Mouse (Mus musculus) 3134 (cell line): ENCODE results near the gene Dffb.
"Not testable (repeated sequence)": the region's sequence is repeated elsewhere in the genome, so short reads cannot be mapped to it uniquely, and the experiment has no call there.

Experiments used
- DNase-seq: peaks from one replicate; pipeline ENCODE4 v3.0.0-alpha.2; 2011; ENCODE audit warnings: low spot score; ENCODE audit not compliant: insufficient read length; ENCODE audit errors: extremely low read depth

Gene Dffb

DNA sequence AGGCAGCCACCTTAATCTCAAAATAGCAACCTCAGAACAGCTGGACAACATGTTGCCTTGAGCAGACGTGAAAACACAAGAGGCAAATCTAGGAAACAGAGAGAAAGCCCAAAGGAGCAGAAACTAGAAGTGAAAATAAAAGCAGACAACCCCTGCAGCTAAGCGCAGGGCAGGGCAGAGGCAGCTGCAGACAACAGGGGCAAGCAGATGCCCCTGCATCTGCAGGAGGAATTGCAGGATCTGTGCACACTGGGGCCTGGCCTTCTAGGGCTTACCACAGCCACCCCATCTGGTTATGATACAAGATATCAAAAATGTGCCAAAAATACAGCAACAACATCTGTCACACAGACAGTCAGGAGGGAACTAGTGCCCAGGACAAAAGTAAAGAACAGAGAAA lies 7.4 kb downstream of the Dffb start:
- no peak for DNase-seq

DNA sequence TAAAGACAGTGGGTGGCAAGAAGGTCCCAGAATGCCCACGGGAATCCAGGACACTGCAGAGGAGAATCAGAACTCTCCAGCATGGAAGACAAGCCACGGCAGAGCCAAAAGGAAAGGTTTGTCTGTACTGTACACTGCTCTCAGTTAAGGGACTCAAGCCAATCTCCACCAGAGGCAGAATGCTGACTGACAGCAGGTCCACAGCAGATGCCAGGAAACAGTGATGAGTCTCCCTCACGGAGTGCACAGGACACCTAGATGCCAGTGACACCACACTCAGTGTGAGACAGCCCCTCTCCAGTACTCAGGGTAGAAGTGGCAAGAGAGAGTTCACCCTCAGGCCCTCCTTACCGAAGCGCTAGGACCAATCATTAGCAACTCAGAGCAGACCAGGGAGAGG lies 8.3 kb downstream of the Dffb start:
- no peak for DNase-seq

DNA sequence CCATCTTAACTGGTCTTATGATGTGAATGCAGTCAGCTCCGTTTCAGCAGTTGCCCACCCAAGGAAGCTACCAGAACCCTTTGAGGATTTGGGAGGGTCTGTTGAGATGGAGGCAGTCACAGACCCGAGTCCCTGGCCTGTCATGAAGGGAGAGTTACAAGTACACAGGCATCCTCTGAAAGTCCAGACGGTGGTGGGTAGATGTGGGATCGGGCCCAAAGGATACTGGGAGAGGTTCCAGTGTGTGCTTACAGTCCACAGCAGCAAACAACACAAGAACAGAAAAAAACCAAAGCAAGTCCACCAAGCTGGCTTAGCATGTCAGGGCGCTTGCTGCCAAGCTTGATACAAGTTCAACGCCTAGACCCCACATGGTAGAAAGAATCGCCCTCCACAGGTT lies 12.3 kb downstream of the Dffb start:
- DNase-seq, result no peak

DNA sequence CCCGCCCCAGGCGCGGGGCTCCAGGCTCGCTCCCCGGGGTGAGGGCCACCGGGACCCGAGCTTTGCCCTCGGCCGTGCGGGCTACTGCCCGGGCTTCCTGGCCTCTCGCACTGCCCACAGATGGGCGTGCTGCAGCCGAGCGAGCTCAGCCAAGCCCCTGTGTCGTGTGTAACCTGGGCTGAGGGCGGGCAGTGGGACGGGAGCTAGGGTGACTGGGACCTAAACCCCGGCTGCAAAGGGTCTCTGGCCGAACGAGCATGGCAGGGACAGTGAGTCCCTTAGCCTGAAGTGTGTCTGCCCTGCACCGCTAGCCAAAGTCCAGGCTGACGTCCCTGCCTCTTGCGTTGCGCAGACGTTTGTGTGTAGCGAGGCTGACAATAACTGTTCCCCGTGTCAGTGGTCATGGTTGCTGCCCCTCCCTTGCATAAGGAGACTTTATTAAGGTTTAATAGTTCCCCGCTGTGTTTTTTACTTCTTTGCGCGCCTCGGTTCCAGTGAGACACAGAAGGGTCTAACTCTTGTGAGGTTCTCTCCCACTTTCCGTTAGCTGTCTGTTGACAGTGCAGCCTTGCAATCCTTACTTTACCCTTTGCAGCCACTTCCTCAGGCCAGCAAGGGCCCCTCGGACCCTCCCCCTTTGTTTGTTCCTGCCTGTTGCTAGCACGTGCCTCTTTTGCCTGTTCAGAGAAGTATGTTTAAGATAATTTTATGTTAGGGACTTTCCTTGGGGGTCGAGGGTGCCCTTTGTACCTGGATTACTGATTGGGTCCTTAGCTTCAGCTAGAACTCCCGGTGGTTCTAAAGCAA lies 17.3 kb downstream of the Dffb start:
- DNase-seq, result peak; percentile 67

DNA sequence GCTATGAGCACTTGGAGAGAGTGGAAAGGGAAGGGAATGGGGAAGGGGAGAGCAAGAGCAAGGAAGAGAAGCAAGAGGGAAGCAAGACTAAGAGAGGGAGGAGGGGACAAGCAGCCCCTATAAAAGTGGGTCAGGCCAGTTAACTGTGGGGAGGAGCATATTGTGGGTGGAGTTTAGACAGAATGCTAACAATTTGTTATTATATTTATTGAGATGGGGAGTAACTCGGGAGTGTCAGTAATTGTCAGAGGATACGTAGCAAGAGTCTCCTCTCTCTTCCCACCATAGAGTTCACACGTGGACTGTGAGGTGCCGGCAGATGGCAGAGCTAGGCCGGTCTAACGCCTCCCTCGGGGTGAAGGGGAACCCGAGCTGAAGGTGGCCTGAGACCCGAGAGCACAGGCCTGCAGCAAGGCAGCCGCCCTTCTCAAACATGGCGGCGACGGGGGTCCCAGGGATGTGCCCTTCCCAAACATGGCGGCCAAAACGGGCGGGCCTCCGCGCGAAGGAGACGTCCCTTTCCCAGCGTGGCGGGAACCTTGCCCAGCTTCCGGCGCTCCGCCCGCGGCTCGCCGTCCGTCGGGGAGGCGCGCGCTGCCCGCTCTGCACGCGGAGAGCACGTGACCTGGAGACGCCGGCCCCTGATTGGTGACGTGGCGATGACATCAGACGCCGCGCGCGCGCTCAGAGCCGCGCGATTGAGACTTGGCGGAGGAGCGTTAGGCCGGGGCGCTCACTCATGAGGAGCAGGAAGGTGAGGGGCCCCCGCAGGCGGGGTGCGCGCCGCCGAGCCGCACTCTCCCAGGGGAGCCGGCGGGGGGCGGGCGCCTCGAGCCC lies 18.1 kb downstream of the Dffb start, which contains the start of gene A430005L14Rik:
TSS of gene A430005L14Rik (plus strand) at position 669 of the 837 bp plus-strand sequence.
- DNase-seq, result peak; percentile 95

DNA sequence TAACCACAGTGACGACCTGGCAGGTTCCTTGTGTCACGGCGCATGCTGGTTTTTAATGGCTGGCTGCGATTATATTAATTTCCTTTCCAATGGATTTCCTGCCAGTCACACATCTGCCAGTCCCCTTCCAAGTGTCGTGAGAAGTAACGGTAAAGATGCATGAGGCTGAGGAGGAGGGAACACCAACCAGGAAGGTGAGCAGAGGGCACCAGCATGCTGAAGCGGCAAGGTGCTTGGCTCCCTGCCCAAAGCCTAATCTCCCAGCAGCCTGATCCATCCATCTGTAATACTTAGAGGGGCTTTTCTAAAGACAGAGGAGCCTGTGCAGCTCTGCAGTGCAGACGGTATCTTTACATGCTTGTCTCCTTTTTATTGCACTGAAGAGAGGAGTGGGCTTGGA lies 19.3 kb downstream of the Dffb start:
- DNase-seq, result no peak

DNA sequence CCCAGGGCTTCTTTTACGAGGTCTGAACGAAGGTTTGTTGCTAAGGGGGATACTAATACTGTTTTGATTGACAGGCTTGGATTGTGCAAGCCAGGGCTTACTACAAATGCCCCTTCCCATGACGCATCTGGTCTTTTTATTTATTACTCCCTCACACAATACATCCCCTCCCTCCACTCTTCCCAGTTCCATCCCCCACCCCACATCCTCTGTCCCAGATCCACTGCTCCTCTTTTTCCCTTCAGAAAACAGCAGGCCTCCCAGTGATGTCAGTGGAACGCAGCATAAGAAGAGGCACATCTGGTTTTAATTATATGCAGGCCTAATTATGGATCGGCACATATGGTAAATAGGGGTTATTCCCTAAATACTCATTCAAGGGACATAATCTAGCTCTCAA lies 23.2 kb downstream of the Dffb start:
- no peak for DNase-seq

DNA sequence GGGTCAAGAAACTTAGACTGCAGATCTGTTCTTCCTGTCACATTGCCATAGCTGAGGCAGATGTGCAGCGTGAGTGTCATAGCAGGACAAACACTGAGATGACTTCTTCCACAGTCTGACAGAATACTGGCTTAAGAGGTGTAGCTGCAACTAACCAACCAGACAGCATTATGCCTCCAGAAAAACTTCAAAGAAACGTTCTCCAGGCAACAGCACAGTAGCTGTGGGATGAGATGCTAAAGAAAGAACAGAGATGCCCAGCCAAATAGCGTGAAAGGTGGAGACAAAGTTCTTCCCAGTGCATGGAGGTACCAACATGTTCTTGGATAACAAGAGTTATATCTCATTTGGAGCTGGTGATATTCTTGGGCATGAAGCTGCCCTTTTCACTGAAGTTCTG lies 23.8 kb downstream of the Dffb start:
- DNase-seq, result no peak

DNA sequence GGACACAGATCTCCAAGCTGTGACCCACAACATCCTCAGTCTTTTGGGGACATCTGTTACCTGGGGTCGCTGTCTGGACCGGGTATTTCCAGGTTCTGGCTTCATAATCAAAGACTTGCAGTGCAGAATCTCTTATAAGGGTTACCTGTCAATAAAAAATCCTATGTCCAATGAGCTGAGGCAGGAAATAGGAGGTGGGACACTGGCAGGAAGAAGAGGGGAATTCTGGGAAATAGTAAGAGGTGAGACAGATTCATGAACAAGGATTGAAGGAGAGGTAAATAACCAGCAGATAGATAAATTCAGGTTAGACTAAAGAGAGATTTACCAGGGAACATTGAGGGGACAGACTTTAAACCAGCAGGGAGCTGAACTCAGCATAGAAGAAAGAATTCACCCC lies 24.6 kb downstream of the Dffb start:
- DNase-seq, result peak; percentile 43

DNA sequence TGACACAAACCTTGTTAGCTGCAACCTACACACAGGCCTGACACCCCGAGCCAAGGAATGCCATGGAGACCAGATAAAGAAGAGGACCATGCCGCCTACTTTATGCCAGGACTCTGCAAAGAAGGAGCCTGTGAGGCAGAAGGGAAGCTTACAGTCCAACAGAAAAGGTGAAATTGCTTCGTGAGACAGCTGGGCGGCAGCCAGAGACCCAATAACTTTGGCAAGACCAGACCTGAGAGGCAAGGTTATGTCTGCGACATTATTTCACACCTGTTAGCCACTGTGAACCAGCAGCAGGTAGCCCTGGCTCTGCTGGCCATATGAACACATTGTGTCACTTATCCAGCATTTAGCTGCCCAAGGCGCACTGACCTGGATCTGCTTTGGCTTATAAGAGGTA lies 29.2 kb downstream of the Dffb start:
- DNase-seq, result no peak

DNA sequence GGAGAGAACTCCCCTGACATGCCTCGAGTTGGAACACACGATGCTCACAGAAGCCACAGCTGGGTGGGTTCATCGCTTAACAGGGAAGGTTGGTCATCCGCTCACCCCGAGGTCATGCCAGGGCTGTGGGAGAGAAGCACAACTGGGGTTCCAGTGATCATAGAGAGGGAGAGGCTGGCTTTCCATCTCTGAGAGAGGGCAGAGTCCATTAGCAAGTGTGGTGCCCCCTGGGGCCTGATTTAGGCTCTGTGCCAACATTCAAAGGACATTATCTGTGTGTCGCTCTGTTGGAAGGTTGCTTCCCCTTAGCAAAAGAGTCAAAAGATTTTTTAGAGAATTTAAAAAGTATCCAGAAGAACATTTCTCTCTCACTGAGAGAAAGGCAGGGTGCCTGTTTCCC lies 30.7 kb downstream of the Dffb start:
- no peak for DNase-seq

DNA sequence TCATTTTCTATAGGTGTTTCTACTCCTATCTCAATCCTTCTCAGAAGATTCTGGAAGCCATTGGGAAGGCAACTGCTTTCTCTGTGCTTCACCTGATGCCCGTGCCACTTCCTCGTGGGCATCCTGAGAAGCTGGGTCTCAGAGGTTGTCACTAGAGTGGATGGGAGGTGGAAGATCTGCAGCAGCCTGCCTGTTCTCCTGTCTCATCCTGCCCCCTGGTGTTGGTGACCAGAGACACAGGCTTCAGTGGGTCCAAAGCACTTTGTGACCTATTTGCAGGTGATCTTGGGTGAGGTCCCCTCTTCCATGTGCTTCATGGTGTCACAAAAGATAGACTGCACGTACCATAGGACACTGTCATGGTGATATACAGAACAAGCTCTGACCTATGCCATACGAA lies 31.7 kb downstream of the Dffb start:
- DNase-seq, result no peak

DNA sequence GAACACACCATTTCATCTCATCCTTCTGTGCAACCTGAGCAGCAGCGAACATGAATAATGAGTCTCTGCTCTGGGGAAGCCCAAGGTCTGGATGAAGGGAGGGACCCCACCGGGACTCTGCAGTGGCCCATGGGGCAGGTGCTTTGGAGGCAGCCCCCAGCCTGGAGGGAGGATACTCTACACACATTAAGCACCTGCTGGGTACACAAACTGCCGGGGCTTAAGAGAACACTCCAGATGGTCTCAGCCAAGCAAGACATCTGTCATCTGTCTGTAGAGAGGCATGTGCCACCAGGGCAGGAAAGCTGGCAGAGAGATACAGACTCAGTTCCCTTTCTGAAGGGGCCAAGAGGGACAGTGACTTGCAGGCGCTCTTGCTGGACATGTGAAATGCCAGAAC lies 45.0 kb downstream of the Dffb start:
- DNase-seq, result no peak

DNA sequence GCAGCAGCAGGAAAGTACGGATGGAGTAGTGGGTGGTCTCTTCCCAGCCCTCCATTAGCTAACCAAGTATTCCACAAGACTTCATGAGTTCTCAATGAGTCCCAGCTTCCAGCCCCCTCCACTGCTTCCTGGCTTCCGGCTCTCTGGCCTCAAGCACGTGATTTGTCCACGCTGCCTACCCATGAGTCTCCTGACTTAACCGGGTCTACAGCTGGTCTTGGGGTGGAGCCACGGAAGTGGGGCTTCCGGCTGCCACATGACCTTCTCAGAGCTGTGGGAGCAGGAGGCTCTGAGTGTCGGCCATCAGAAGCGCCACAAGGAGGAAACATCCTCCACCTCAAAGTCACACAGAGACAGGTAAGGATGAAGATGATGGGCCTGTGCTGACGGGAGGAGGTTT lies 45.5 kb downstream of the Dffb start:
- peak; percentile 10 for DNase-seq

DNA sequence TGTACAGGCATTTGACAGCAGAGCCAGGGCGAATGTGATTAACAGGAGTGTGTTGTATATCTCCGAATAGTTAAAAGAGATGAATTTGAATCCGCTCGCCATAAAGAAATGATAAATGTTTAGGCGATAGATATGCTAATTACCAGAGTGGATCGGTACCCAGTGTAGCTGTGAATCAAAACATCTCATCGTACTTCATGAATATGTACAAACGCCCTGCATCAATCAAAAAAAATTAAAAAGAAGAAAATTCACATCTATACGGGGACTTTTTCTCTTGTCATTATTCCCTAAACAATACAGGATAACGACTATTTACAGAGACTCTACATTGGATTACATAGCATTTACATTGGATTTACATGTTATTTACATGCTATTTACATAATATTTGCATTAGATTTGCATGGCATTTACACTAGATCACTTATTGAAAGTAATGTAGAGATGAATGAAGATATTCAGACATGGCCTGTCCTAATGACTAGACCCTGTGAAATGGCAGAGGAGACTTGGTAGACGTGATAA lies 46.1 kb downstream of the Dffb start:
- no peak for DNase-seq

DNA sequence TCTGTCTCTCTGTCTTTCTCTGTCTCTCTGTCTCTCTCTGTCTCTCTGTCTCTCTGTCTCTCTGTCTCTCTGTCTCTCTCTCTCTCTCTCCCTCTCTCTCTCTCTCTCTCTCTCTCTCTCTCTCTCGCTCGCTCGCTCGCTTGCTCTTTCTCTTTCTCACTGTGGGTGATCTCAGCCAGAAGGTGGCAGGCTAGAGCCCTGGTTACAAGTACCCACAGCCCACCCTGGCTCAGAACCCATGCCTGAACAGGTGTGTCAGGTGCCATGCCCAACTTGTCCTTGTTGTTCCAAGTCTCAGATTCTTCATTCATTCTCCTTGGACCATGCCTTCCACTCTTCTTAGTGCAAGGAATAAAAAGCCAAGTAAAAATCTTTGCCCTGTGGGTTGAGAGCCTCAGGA lies 52.8 kb downstream of the Dffb start:
- not testable (repeated sequence) for DNase-seq

DNA sequence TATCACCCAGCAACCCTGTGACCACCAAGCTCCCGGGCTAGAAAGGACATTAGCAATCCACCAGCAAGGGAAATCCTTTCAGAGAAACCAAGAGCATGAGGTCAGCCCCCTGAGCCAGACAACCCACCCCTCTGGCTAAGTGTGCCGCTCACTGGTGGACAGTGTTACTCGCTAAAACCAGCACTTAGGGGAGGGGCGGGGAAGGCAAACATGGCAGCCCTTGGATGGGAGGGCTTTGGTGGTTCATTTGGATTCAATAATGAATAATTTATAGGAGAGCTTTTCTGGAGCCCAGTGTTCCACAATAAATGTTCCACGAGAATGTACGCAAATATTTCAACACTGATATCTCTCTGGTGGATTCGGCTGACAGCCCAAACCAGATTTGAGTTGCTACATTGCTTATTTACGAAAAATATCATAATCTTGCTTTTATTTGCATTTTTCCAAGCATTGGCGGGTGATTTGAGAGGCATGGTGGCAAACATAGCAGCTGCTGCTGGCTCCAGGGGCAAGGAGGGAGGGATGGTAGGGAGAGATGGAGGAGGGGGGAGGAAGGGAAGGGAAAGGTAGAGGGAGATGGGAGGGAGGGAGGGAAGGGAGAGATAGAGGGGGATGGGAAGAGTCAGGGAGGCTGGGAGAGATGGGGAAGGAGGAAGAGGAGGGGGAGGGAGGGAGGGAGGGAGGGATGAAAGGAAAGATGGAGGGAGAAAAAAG lies 54.3 kb downstream of the Dffb start:
- no peak for DNase-seq

DNA sequence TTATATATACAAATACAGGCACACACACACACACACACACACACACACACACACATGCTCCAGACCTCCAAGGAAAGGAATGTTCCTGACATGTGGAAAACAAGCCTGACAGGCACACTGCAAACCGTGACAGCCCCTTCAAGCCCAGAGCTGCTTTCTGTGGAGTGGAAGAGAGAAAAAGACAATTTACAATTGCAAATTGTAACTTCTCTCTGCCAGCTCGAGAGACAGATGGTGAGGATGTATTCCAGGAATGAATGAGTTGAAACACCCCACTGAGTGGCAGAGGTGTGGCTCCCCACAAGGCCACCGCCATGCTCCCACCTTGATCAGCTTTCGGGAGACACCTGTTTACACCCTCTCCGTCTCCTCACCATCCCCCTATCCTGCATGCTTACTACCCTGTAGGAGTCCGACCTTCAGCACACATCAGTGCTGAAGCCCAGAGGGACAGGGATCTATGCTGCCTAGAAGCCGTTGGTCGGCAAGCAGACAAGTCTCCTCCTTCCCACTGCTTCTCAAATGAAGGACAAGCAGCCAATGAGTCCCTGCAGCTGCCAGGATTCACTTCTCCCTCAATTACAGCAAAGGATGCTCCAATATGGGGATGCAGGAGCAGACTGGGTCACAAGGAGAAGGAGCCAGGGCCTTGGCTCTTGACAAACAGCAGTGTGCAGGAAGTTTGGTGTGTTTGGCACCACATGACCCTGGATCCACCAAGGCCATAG lies 57.0 kb downstream of the Dffb start:
- no peak for DNase-seq
